Mouse (Mus musculus): ENCODE measurements around the gene Plod1. TPM values are rescaled to one million over a fixed set of nuclear protein-coding genes. Genes with fewer than 3 reads are reported as not detected.

Plod1 gene
- polyA plus RNA-seq, 1 experiment: 10.2 TPM

DNA sequence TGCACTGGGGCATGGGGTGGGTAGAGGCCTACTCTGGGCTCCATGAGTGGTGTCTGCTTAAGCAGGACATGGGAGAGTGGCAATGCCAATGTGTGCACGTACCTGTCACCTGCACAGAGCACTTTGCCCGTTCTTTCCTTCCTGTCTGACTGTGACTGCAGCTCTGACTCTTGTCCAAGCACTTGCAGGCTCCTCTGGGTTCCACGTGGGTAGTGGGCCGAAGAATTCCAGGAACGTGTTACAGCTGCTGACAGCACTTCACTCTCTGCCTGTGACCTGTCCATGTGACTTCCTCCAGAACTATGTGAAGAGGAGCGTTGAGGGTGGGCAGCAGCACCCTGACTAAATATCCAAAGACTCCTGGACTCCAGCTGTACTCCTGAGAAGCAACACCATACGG lies 29.1 kb upstream of the Plod1 start:
- no peak overlapping the region for H3K27ac ChIP-seq (ENCODE audit: control insufficient read depth, insufficient read depth, low read depth, low read length, poor library complexity)
- H3K4me3 ChIP-seq (replicated peaks; ENCODE audit: control insufficient read depth, low read depth, low read length): no peak overlapping the region
- TF ChIP-seq POLR2A (IDR thresholded peaks at IDR 0.05; ENCODE audit: borderline replicate concordance, control insufficient read depth, low read depth, low read length): no peak
- no peak for TF ChIP-seq CTCF (IDR thresholded peaks at IDR 0.05; ENCODE audit: control insufficient read depth, insufficient read depth, low read length)
- H3K4me1 ChIP-seq (ENCODE audit: control insufficient read depth, insufficient read depth, low read length): no peaks in the 10 kb centered on the region
- 59% methylated on average over 7 of the region's 7 CpGs for WGBS

DNA sequence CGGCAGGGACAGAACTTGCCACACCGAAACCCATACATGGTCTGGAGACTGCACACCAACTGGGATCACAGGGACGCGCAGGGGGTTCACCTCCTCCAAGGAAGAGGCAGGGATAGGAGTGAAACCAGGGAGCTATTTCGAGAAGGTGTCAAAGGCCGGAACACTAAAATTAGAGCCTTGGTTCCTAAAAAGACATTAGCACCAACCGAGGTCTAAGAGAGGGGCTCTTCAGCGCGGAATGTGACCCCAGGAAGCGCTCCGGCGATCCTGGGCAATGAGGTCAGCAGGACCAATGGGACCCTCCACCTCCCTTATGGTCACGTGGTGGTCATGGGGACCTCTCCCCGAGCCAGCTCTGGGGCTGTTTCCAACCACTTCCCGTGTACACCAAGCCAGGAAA lies 27.1 kb upstream of the Plod1 start:
- TF ChIP-seq CTCF (IDR thresholded peaks at IDR 0.05; ENCODE audit: control insufficient read depth, insufficient read depth, low read length): no peak
- no peak for TF ChIP-seq POLR2A (IDR thresholded peaks at IDR 0.05; ENCODE audit: borderline replicate concordance, control insufficient read depth, low read depth, low read length)
- Histone ChIP-seq H3K27ac (ENCODE audit: control insufficient read depth, insufficient read depth, low read depth, low read length, poor library complexity) (no peak overlapping the region), H3K4me3 (replicated peaks; ENCODE audit: control insufficient read depth, low read depth, low read length) (no peak overlapping the region), H3K4me1 (ENCODE audit: control insufficient read depth, insufficient read depth, low read length) (no peaks in the 10 kb centered on the region)
- WGBS: 81% methylated on average over 15 of the region's 15 CpGs

DNA sequence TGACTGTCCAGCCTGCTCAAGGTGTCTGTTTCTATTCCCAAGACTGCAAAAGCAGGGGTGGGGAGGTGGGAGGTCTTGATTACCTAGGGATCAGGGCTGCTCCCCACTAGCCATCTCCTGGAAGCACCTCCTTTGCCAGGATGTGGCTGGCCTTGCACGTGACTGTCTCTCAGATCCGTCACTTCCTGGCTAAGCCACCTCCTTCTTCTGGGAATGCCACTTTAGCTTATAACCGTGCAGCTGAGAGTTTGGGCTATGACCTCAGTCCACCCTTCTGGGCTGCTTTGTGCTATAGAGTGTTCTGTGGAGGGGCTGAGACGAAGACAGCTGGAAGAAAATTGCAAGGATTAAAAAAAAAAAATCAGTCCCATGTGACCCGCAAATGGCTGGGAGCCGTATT lies 26.2 kb upstream of the Plod1 start:
- no peaks in the 10 kb centered on the region for H3K4me1 ChIP-seq (ENCODE audit: control insufficient read depth, insufficient read depth, low read length)
- no peak overlapping the region for H3K27ac ChIP-seq (ENCODE audit: control insufficient read depth, insufficient read depth, low read depth, low read length, poor library complexity)
- H3K4me3 ChIP-seq (replicated peaks; ENCODE audit: control insufficient read depth, low read depth, low read length): no peak overlapping the region
- TF ChIP-seq POLR2A (IDR thresholded peaks at IDR 0.05; ENCODE audit: borderline replicate concordance, control insufficient read depth, low read depth, low read length): no peak
- TF ChIP-seq CTCF (IDR thresholded peaks at IDR 0.05; ENCODE audit: control insufficient read depth, insufficient read depth, low read length): no peak
- 52% methylated on average over 6 of the region's 6 CpGs for WGBS

DNA sequence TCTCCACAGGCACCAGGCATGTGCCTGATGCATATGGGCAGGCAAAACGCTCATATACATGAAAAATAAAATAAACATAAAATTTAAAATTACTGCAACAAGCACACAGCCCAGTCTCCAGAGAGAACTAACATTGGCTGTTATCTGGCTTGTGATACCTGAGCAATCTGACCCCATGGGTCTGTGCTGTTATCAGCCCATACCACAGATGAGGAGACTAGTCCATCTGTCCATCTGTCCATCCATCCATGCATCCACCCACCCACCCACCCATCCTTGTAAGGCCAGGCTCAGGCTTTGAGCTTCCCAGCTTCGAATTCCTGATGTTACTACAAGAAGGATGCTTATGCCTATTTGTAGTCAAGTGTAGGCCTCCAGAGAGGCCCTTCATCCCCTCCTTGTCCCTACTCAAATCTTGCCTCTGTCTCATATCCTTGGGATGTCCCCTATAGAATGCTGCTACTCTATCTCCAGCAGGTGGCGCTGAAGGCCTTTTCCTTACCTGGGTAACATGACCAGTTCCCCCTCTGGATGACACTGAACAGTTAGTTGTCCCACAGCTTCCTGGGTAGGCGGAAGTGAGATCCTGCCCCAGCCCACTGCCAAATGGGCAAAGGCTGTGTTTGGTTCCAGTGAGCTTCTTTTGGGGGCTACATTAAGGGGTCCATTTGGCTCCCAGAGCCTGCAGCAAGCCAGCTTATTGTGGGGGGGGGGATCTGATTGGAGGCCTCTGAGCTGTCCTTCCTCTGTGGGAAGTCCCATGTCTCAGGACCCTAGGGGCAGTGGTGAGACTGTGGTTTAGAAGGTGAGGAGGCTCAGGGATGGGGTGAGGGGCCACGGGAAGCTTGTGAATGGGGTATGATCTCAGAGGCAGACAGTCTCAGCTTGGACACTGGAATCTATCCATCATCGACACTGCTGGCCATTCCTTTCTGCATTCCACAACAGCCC lies 23.6 kb upstream of the Plod1 start:
- WGBS: 37% methylated on average over 6 of the region's 6 CpGs
- Histone ChIP-seq H3K27ac (ENCODE audit: control insufficient read depth, insufficient read depth, low read depth, low read length, poor library complexity) (no peak overlapping the region), H3K4me3 (replicated peaks; ENCODE audit: control insufficient read depth, low read depth, low read length) (no peak overlapping the region), H3K4me1 (ENCODE audit: control insufficient read depth, insufficient read depth, low read length) (no peaks in the 10 kb centered on the region)
- no peak for TF ChIP-seq POLR2A (IDR thresholded peaks at IDR 0.05; ENCODE audit: borderline replicate concordance, control insufficient read depth, low read depth, low read length)
- peak; percentile 71 for TF ChIP-seq CTCF (IDR thresholded peaks at IDR 0.05; ENCODE audit: control insufficient read depth, insufficient read depth, low read length)

DNA sequence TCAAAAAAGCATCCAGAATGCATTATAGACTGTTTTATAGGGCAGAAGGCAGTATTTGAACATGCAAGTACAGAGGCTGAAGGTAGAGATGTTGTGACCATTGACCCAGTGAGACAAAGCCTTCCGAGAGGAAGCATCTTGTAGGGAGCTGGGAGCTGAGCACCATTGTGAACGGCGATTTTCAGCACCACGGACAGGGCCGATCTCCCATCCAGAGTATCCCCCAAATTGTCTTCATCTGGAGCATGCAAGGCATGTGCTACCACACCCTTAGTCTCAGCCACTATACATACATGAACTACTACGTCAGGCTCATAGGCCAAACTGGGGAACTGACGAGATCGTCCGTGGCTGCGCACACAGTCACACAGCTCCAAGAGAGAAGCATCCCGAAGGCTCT lies 20.6 kb upstream of the Plod1 start:
- TF ChIP-seq POLR2A (IDR thresholded peaks at IDR 0.05; ENCODE audit: borderline replicate concordance, control insufficient read depth, low read depth, low read length) (no peak), CTCF (IDR thresholded peaks at IDR 0.05; ENCODE audit: control insufficient read depth, insufficient read depth, low read length) (no peak)
- Histone ChIP-seq H3K4me3 (replicated peaks; ENCODE audit: control insufficient read depth, low read depth, low read length) (no peak overlapping the region), H3K27ac (ENCODE audit: control insufficient read depth, insufficient read depth, low read depth, low read length, poor library complexity) (no peak overlapping the region), H3K4me1 (ENCODE audit: control insufficient read depth, insufficient read depth, low read length) (no peaks in the 10 kb centered on the region)
- WGBS: 41% methylated on average over 11 of the region's 11 CpGs

DNA sequence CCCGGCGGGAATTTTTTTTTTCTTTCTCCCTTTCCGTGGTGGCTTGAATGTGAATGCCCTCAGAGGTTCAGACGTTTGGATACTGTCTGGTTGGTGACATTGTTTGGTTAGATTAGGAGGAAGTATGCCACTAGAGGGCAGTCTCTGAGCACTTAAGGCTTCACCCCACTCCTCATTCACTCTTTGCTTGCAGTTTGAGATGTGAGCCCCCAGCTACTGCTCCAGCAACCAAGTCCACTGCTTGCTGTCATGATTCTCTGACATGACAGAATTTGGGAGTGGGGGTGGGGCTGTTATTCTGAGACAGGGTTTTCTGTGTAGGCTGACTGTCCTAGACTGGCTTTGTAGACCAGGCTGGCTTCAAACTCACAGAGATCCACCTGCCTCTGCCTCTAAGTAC lies 17.0 kb upstream of the Plod1 start:
- H3K27ac ChIP-seq (ENCODE audit: control insufficient read depth, insufficient read depth, low read depth, low read length, poor library complexity): no peak overlapping the region
- 13% methylated on average over 4 of the region's 4 CpGs for WGBS
- no peak for TF ChIP-seq POLR2A (IDR thresholded peaks at IDR 0.05; ENCODE audit: borderline replicate concordance, control insufficient read depth, low read depth, low read length)
- TF ChIP-seq CTCF (IDR thresholded peaks at IDR 0.05; ENCODE audit: control insufficient read depth, insufficient read depth, low read length): peak; percentile 35; the same call in 1 of the 2 replicates
- H3K4me1 ChIP-seq (ENCODE audit: control insufficient read depth, insufficient read depth, low read length): no peaks in the 10 kb centered on the region
- H3K4me3 ChIP-seq (replicated peaks; ENCODE audit: control insufficient read depth, low read depth, low read length): no peak overlapping the region

DNA sequence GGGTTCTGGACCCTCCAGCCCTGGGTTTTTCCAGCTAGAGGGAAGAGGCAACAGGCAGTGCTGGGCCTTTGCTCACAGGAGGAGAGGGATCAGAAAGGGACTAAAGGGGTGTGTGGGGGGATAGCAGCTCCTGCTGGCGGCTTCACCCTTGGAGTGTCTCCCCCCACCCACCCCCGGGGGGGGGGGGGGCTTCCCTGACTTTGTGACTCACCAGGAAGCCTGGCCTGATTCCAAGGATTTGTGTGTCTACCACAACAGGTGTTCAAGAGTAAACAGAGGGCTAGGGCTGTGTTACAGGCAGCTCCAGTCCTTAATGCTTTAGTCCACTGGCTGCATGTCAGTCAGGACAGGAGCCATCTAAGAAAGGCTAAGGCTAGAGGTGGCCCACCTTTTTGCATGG lies 10.9 kb upstream of the Plod1 start:
- H3K27ac ChIP-seq (ENCODE audit: control insufficient read depth, insufficient read depth, low read depth, low read length, poor library complexity): no peak overlapping the region
- 74% methylated on average over 2 of the region's 2 CpGs for WGBS
- no peak overlapping the region for H3K4me3 ChIP-seq (replicated peaks; ENCODE audit: control insufficient read depth, low read depth, low read length)
- peaks cover 2% of the 10 kb centered on the region; the same call in 1 of the 2 replicates for H3K4me1 ChIP-seq (ENCODE audit: control insufficient read depth, insufficient read depth, low read length)
- no peak for TF ChIP-seq CTCF (IDR thresholded peaks at IDR 0.05; ENCODE audit: control insufficient read depth, insufficient read depth, low read length)

DNA sequence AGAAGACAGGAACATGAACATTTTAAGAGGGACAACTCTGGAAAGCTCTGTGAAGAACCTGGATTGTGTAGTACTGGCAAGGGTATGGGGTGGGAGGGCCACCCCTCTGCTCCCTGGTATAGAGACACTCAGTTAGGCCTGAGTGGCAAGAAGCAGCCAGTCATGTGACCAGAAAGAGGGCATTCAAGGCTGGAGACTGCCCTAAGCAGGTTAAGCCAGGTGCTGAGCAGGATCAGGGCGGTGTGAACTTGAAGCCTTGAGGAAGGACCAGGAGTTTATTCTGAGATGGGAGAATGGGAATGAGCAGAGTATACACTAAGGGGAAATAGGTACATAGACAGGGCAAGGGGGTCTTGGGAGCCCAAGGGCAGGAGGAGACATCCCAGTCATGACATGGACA lies 6.4 kb upstream of the Plod1 start:
- H3K4me3 ChIP-seq (replicated peaks; ENCODE audit: control insufficient read depth, low read depth, low read length): no peak overlapping the region
- TF ChIP-seq CTCF (IDR thresholded peaks at IDR 0.05; ENCODE audit: control insufficient read depth, insufficient read depth, low read length) (no peak), POLR2A (IDR thresholded peaks at IDR 0.05; ENCODE audit: borderline replicate concordance, control insufficient read depth, low read depth, low read length) (no peak)
- no peak overlapping the region for H3K27ac ChIP-seq (ENCODE audit: control insufficient read depth, insufficient read depth, low read depth, low read length, poor library complexity)
- peaks cover 7% of the 10 kb centered on the region for H3K4me1 ChIP-seq (ENCODE audit: control insufficient read depth, insufficient read depth, low read length)
- WGBS: 96% methylated on average over 1 of the region's 1 CpGs

Measured in bone marrow, adult 2 months (tissue).